Mouse (Mus musculus): ENCODE data around the gene Ccdc187. TPM values are rescaled to one million over a fixed set of nuclear protein-coding genes. Genes with fewer than 3 reads are reported as not detected.

Ccdc187 gene
- total and polyA plus RNA-seq, 2 experiments from 2014 or later, result 0.16 to 2.8 TPM

DNA sequence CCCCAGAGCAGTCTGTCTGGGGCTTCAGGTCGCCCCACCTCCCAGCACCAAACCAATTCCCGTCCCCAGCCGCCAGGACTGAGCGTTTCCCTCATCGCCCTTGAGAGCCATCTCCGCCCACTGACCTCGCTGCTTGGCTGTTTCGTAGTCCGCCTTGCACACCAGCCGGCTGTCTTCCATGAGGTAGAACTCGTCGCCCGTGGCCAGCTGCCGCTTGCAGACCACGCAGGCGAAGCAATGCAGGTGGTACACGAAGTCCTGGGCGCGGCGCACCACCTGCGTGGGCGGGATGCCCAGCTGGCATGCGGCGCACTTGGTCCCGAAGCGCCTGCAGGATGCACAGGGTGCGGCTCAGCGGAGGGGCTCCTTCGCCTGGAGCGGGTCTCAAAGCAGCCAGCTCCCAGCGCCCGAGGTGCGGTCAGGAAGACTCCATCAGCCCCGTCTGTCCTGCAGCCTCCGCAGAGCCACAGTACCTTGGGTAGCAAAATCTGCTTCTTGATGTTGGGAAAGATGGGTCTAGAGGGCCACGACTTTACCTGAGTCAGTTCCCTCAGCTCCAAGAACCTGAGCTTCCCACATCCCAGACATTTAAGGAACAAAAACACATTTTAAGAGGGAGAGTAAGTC, 91.4 kb downstream of the Ccdc187 start:
- Histone ChIP-seq H3K4me3 (ENCODE audit: low read depth, low read length) (peak overlapping the region; percentile 29; the same call in 1 of the 2 replicates), H3K36me3 (ENCODE audit: insufficient read depth, low read length) (no peaks in the 10 kb centered on the region), H3K27me3 (ENCODE audit: insufficient read depth, low read length) (peaks cover 96% of the 10 kb centered on the region), H3K27ac (ENCODE audit: low read depth, low read length) (no peak overlapping the region), H3K4me2 (ENCODE audit: low read depth, low read length, poor library complexity, severe bottlenecking) (peak overlapping the region; percentile 44; the same call in 1 of the 2 replicates), H3K9ac (replicated peaks; ENCODE audit: low read length, poor library complexity, severe bottlenecking) (no peak overlapping the region), H3K9me3 (ENCODE audit: low read length) (no peaks in the 10 kb centered on the region), H3K4me1 (ENCODE audit: insufficient read depth, low read length) (peaks cover 13% of the 10 kb centered on the region; the same call in 1 of the 2 replicates)
- ATAC-seq (ENCODE audit: low FRiP score) (no peak), DNase-seq (ENCODE audit: low spot score) (no peak)
- 2% methylated on average over 36 of the region's 36 CpGs for WGBS
- no peak for TF ChIP-seq CTCF (IDR thresholded peaks at IDR 0.05)

DNA sequence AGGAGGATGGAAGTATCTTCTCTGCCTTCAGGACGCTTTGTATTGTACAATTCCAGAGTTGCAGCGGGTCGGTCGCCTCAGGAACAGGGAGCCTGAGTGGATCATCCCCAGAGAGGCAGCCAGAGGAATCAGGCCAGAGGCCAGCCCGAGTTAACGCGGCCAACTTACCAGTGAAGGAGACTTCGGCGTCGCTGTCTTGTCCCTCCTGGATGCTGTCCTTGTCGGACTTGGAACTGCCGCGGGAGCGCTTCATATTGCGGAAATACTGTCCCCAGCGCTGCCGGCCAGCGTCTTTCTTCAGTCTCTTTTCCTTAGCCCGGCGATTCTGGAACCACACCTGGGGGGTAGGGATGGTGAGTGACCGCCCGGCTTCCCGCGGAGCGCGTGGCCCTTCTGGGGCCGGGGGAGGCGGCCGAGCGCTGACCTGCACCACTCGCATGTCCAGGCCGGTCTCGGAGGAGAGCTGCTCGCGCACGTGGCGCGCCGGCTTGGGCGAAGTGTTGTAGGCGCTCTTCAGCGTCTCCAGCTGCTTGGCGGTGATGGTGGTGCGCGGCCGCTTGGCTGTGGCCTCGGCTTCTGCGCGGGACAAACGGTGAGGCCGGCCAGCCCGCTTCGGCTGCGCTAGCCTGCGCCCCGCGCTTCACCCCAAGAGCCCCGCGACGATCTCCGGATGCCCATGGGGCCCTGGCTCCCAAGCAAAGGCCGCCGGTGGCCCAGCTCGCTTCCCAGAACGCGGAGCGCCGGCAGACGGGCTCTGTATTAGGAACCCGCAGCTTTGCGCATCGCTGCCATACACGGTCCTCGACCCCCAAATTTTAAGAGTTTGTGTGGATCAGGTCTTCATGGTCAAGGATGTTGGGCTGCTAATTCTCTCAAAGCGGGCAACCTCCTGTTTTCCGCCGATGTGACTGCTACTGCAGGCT, 92.2 kb downstream of the Ccdc187 start:
- WGBS, result 1% methylated on average over 76 of the region's 77 CpGs
- DNase-seq (ENCODE audit: low spot score), result no peak
- no peak for ATAC-seq (ENCODE audit: low FRiP score)
- peak overlapping the region; percentile 44 for H3K4me2 ChIP-seq (ENCODE audit: low read depth, low read length, poor library complexity, severe bottlenecking)
- peaks cover 13% of the 10 kb centered on the region; the same call in 1 of the 2 replicates for H3K4me1 ChIP-seq (ENCODE audit: insufficient read depth, low read length)
- H3K4me3 ChIP-seq (ENCODE audit: low read depth, low read length), result peak overlapping the region; percentile 29
- TF ChIP-seq CTCF (IDR thresholded peaks at IDR 0.05), result no peak
- H3K36me3 ChIP-seq (ENCODE audit: insufficient read depth, low read length), result no peaks in the 10 kb centered on the region
- no peak overlapping the region for H3K27ac ChIP-seq (ENCODE audit: low read depth, low read length)
- peaks cover 96% of the 10 kb centered on the region for H3K27me3 ChIP-seq (ENCODE audit: insufficient read depth, low read length)
- no peaks in the 10 kb centered on the region for H3K9me3 ChIP-seq (ENCODE audit: low read length)
- H3K9ac ChIP-seq (replicated peaks; ENCODE audit: low read length, poor library complexity, severe bottlenecking), result no peak overlapping the region

DNA sequence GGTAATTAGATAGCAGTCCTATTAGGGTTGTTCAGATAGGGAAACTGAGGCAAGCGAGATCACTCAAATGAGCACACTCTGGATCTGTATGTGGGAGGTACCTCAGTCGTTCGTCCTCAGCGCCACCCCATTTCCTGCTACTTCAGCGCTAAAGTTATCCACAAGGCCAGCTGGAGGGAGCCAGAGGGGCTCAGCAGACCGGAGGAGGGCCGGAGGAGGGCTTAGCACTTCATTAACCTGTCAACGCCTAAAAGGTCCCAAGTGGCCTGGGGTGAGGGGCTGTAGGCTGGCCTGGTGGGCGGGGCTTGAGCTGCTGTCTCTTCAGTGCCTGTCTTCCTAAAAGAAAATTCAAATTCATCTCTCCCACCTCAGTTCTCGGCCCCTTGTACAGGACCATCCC, 95.9 kb downstream of the Ccdc187 start:
- no peaks in the 10 kb centered on the region for H3K9me3 ChIP-seq (ENCODE audit: low read length)
- H3K27me3 ChIP-seq (ENCODE audit: insufficient read depth, low read length), result peaks cover 73% of the 10 kb centered on the region
- H3K4me2 ChIP-seq (ENCODE audit: low read depth, low read length, poor library complexity, severe bottlenecking), result no peak overlapping the region
- no peak overlapping the region for H3K9ac ChIP-seq (replicated peaks; ENCODE audit: low read length, poor library complexity, severe bottlenecking)
- no peak for TF ChIP-seq CTCF (IDR thresholded peaks at IDR 0.05)
- ATAC-seq (ENCODE audit: low FRiP score), result no peak
- H3K36me3 ChIP-seq (ENCODE audit: insufficient read depth, low read length), result no peaks in the 10 kb centered on the region
- no peak for DNase-seq (ENCODE audit: low spot score)
- H3K27ac ChIP-seq (ENCODE audit: low read depth, low read length), result no peak overlapping the region
- H3K4me3 ChIP-seq (ENCODE audit: low read depth, low read length), result no peak overlapping the region
- peaks cover 7% of the 10 kb centered on the region; the same call in 1 of the 2 replicates for H3K4me1 ChIP-seq (ENCODE audit: insufficient read depth, low read length)
- 2% methylated on average over 10 of the region's 10 CpGs for WGBS

DNA sequence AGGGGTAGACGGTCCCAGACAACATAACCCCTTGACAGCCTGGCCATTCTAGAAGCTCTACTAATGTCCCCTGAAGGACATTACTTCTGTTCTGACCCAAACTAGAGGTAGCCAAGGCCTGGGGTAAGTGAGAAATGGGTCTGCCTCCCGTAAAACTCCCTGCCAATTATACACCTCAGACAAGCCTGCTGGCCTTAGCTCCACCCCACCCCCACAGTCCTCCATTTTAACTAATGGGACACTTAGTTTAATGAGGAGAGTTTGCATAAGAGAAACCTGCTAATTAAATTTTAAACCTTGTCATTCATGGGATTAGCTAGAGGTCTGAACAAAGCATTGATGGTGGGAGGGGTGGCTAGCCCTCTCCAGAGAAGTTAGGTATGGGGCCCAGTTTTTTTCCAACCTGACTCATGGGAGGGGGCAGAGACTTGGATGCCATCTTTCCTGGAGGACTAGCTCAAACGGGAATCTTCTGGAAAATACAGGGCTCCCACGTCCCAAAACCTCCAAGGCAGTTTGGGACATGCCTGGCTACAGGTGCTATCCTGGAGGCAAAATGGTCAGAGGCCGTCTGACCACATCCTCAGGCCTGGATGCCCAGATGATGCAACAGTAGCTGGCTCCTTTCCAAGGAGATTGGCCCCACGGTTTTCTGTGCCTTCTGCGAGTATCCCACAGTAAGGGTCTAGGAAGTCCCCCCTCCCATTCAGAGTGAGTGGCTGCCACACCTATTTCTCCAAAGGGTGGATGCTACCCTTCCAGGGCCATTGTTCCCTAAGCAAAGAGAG, 99.6 kb downstream of the Ccdc187 start:
- no peak overlapping the region for H3K9ac ChIP-seq (replicated peaks; ENCODE audit: low read length, poor library complexity, severe bottlenecking)
- no peak overlapping the region for H3K4me3 ChIP-seq (ENCODE audit: low read depth, low read length)
- H3K4me1 ChIP-seq (ENCODE audit: insufficient read depth, low read length), result no peaks in the 10 kb centered on the region
- no peaks in the 10 kb centered on the region for H3K9me3 ChIP-seq (ENCODE audit: low read length)
- no peak overlapping the region for H3K4me2 ChIP-seq (ENCODE audit: low read depth, low read length, poor library complexity, severe bottlenecking)
- H3K27me3 ChIP-seq (ENCODE audit: insufficient read depth, low read length), result peaks cover 47% of the 10 kb centered on the region
- no peak for TF ChIP-seq CTCF (IDR thresholded peaks at IDR 0.05)
- WGBS, result 34% methylated on average over 7 of the region's 7 CpGs
- no peaks in the 10 kb centered on the region for H3K36me3 ChIP-seq (ENCODE audit: insufficient read depth, low read length)
- DNase-seq (ENCODE audit: low spot score), result no peak
- ATAC-seq (ENCODE audit: low FRiP score), result no peak
- H3K27ac ChIP-seq (ENCODE audit: low read depth, low read length), result no peak overlapping the region

Other genes starting within 250 kb of the Ccdc187 start
- 35.2 and 40.7 TPM in 2 replicates for gene Nacc2, start 171.3 kb downstream of the Ccdc187 start, total RNA-seq (2014; rRNA removed)
- gene Nacc2, start 171.3 kb downstream of the Ccdc187 start, polyA plus RNA-seq (2015; fragmentation: Nextera tagmentation; extraction: Ambion mirVana), result 21.4 and 23.9 TPM in 2 replicates
- 0.38 TPM in 1 of 2 replicates, not detected in the other for gene Lhx3, start 86.3 kb downstream of the Ccdc187 start, total RNA-seq (2014; rRNA removed)
- gene Lhx3, start 86.3 kb downstream of the Ccdc187 start, polyA plus RNA-seq (2015; fragmentation: Nextera tagmentation; extraction: Ambion mirVana), result 0.12 TPM in 1 of 2 replicates, not detected in the other
- gene Qsox2, start 57.0 kb downstream of the Ccdc187 start, total RNA-seq (2014; rRNA removed), result 19.2 and 25.6 TPM in 2 replicates
- gene Qsox2, start 57.0 kb downstream of the Ccdc187 start, polyA plus RNA-seq (2015; fragmentation: Nextera tagmentation; extraction: Ambion mirVana), result 8.4 and 9.9 TPM in 2 replicates
- 286 and 298 TPM in 2 replicates for gene Gpsm1, start 21.0 kb upstream of the Ccdc187 start, total RNA-seq (2014; rRNA removed)
- 162 and 163 TPM in 2 replicates for gene Gpsm1, start 21.0 kb upstream of the Ccdc187 start, polyA plus RNA-seq (2015; fragmentation: Nextera tagmentation; extraction: Ambion mirVana)
- gene Dnlz, start 57.6 kb upstream of the Ccdc187 start, total RNA-seq (2014; rRNA removed), result 27.4 and 34.3 TPM in 2 replicates
- 24.1 and 26.0 TPM in 2 replicates for gene Dnlz, start 57.6 kb upstream of the Ccdc187 start, polyA plus RNA-seq (2015; fragmentation: Nextera tagmentation; extraction: Ambion mirVana)
- gene Card9, start 66.4 kb upstream of the Ccdc187 start, total RNA-seq (2014; rRNA removed), result 7.0 and 11.9 TPM in 2 replicates
- gene Card9, start 66.4 kb upstream of the Ccdc187 start, polyA plus RNA-seq (2015; fragmentation: Nextera tagmentation; extraction: Ambion mirVana), result 1.4 and 1.6 TPM in 2 replicates
- gene Snapc4, start 86.1 kb upstream of the Ccdc187 start, total RNA-seq (2014; rRNA removed), result 44.7 and 66.4 TPM in 2 replicates
- 27.8 and 29.1 TPM in 2 replicates for gene Snapc4, start 86.1 kb upstream of the Ccdc187 start, polyA plus RNA-seq (2015; fragmentation: Nextera tagmentation; extraction: Ambion mirVana)
- gene Entr1, start 94.8 kb upstream of the Ccdc187 start, total RNA-seq (2014; rRNA removed), result 157 and 162 TPM in 2 replicates
- 144 and 156 TPM in 2 replicates for gene Entr1, start 94.8 kb upstream of the Ccdc187 start, polyA plus RNA-seq (2015; fragmentation: Nextera tagmentation; extraction: Ambion mirVana)
- 64.8 and 71.1 TPM in 2 replicates for gene Pmpca, start 94.8 kb upstream of the Ccdc187 start, total RNA-seq (2014; rRNA removed)
- gene Pmpca, start 94.8 kb upstream of the Ccdc187 start, polyA plus RNA-seq (2015; fragmentation: Nextera tagmentation; extraction: Ambion mirVana), result 85.1 and 91.9 TPM in 2 replicates
- 29.0 and 32.2 TPM in 2 replicates for gene Inpp5e, start 114.6 kb upstream of the Ccdc187 start, total RNA-seq (2014; rRNA removed)
- 16.5 and 18.2 TPM in 2 replicates for gene Inpp5e, start 114.6 kb upstream of the Ccdc187 start, polyA plus RNA-seq (2015; fragmentation: Nextera tagmentation; extraction: Ambion mirVana)
- gene Sec16a, start 150.7 kb upstream of the Ccdc187 start, total RNA-seq (2014; rRNA removed), result 63.3 and 76.7 TPM in 2 replicates
- gene Sec16a, start 150.7 kb upstream of the Ccdc187 start, polyA plus RNA-seq (2015; fragmentation: Nextera tagmentation; extraction: Ambion mirVana), result 9.9 and 12.6 TPM in 2 replicates
- 48.9 and 65.8 TPM in 2 replicates for gene Notch1, start 222.1 kb upstream of the Ccdc187 start, total RNA-seq (2014; rRNA removed)
- gene Notch1, start 222.1 kb upstream of the Ccdc187 start, polyA plus RNA-seq (2015; fragmentation: Nextera tagmentation; extraction: Ambion mirVana), result 6.8 and 7.6 TPM in 2 replicates

Data from midbrain, postnatal 0 days (tissue).